8 mouse cellular contexts compared by ENCODE assay signal in genomic region chr6:21795072-21795407, GRCm38 (mm10). TPM values are rescaled to one million over a fixed set of nuclear protein-coding genes. Genes with fewer than 3 reads are reported as not detected.
DNase-seq lines count a peak whose midpoint lies in the region; ATAC-seq lines count a peak whose summit lies in the region.
"Had no signal": no experiment of that assay in that cellular context is flagged by ENCODE, and none has a peak within 500 bp of the region (broad histone marks: within the 10 kb centered on the region; RNA-seq: fewer than 3 reads in every experiment).

No protein-coding gene starts in this region.

- no peak overlapping the region for H3K4me2 ChIP-seq in forebrain, embryonic 11.5 days (ENCODE audit: low read depth, low read length, severe bottlenecking)
- H3K4me2 ChIP-seq: limb, embryonic 13.5 days had no signal

- H3K4me1 ChIP-seq in forebrain, embryonic 11.5 days (replicated peaks; ENCODE audit: control insufficient read depth, insufficient read depth, low read length): no peaks in the 10 kb centered on the region

- peak; percentile 62 for DNase-seq in Muller cell, postnatal 12 days (ENCODE audit: inconsistent ontology term)
- DNase-seq in brain, adult 2 months (ENCODE audit: low read depth, low spot score): peak; percentile 71
- DNase-seq in forebrain, embryonic 11.5 days (ENCODE audit: low spot score): peak; percentile 81
- peak; percentile 13 for DNase-seq in layer of hippocampus, adult 9-11 months
- peak; percentile 43 to 75 for DNase-seq in lung, postnatal 4 days
- peak; percentile 69 for DNase-seq in right cerebral cortex, postnatal 4 days

- H3K4me3 ChIP-seq in forebrain, embryonic 11.5 days (ENCODE audit: low read depth, low read length): no peak overlapping the region
- H3K4me3 ChIP-seq: limb, embryonic 13.5 days had no signal

- peak; percentile 91 for ATAC-seq in forebrain, embryonic 11.5 days (replicated peaks; ENCODE audit: low FRiP score)
- peak; percentile 71 to 82 for ATAC-seq in hematopoietic stem cell, adult 5-6 weeks (replicated peaks in 1 of 2; ENCODE audit: insufficient read depth in 1 of 2, low FRiP score in 2 of 2, low TSS enrichment in 1 of 2, low read depth in 1 of 2, poor library complexity in 2 of 2, severe bottlenecking in 2 of 2)

- no peak overlapping the region for H3K27ac ChIP-seq in forebrain, embryonic 11.5 days (ENCODE audit: low read depth, low read length)
- H3K27ac ChIP-seq: limb, embryonic 13.5 days had no signal

- H3K9me3 ChIP-seq in forebrain, embryonic 11.5 days (ENCODE audit: control insufficient read depth, low read length): no peaks in the 10 kb centered on the region
- H3K9me3 ChIP-seq: limb, embryonic 13.5 days had no signal

- WGBS in forebrain, embryonic 11.5 days: 4% methylated on average over 7 of the region's 7 CpGs

- H3K27me3 ChIP-seq in forebrain, embryonic 11.5 days (ENCODE audit: control insufficient read depth, insufficient read depth, low read length): no peaks in the 10 kb centered on the region
- H3K27me3 ChIP-seq: limb, embryonic 13.5 days had no signal

- H3K9ac ChIP-seq in forebrain, embryonic 11.5 days (ENCODE audit: low read length): no peak overlapping the region
- H3K9ac ChIP-seq: limb, embryonic 13.5 days had no signal

- H3K36me3 ChIP-seq in forebrain, embryonic 11.5 days (ENCODE audit: control insufficient read depth, insufficient read depth, low read length): no peaks in the 10 kb centered on the region

RNA-seq across cellular contexts. Expression of gene Tspan12, which starts 57.3 kb away (rescaled TPM):
- polyA plus RNA-seq in forebrain, embryonic 11.5 days (2014; fragmentation: Nextera tagmentation; extraction: Ambion mirVana): 62.5 and 63.5 TPM in 2 replicates
- 0.40 and 1.0 TPM in 2 replicates for total RNA-seq in hematopoietic stem cell, adult 5-6 weeks (2017)

Comparison
In these comparisons a context has a peak if more than half of its experiments do, and no peak if none do; other contexts are left out.
1. DNase-seq: peak in every context shown above with its lines; median percentile 81 in forebrain, embryonic 11.5 days; 71 in brain, adult 2 months; 69 in right cerebral cortex, postnatal 4 days; 62 in Muller cell, postnatal 12 days; 59 in lung, postnatal 4 days; 13 in layer of hippocampus, adult 9-11 months.